Mouse (Mus musculus) common myeloid progenitor, adult 5-6 weeks (primary cell): ENCODE data around the gene Atxn7. TPM values are rescaled to one million over a fixed set of nuclear protein-coding genes. Genes with fewer than 3 reads are reported as not detected.
"Not testable (repeated sequence)": the region's sequence is repeated elsewhere in the genome, so short reads cannot be mapped to it uniquely, and the experiment has no call there.

Experiments
- ATAC-seq: replicated peaks from 2 replicates; pipeline ENCODE4 v1.8.0; 2016; ENCODE audit warnings: low read depth, mild to moderate bottlenecking, moderate TSS enrichment, inconsistent platforms; ENCODE audit not compliant: poor library complexity, severe bottlenecking
- total RNA-seq: library from RNA; stranded (forward); fragments of 200-1000, 187-1606 nt; gene quantifications from 2 replicates; pipeline ENCODE4 v1.2.3, GENCODE M21; 2017

The Atxn7 gene
- total RNA-seq, 1 experiment from 2014 or later = 30.0 TPM

GRCm38 (mm10) chr14:14059606-14060005 is 98.4 kb downstream of the Atxn7 start:
- ATAC-seq = not testable (repeated sequence)

- ATAC-seq = no peak
Observed at GRCm38 (mm10) chr14:14062531-14063245, 101.4 kb downstream of the Atxn7 start.

GRCm38 (mm10) chr14:14063382-14063781 is 102.1 kb downstream of the Atxn7 start:
- no peak for ATAC-seq

- peak; percentile 34 for ATAC-seq
Observed at GRCm38 (mm10) chr14:14064486-14065141, 103.4 kb downstream of the Atxn7 start.

- no peak; the same call in 1 of the 2 replicates for ATAC-seq
Observed at GRCm38 (mm10) chr14:14065142-14065498, 103.9 kb downstream of the Atxn7 start.

GRCm38 (mm10) chr14:14066241-14066640 is 105.0 kb downstream of the Atxn7 start:
- ATAC-seq = no peak

- ATAC-seq = peak; percentile 66
Observed at GRCm38 (mm10) chr14:14067648-14068472, 106.6 kb downstream of the Atxn7 start.

- ATAC-seq = peak; percentile 6
Observed at GRCm38 (mm10) chr14:14068553-14068952, 107.3 kb downstream of the Atxn7 start.

- ATAC-seq = no peak
Observed at GRCm38 (mm10) chr14:14070541-14071315, 109.5 kb downstream of the Atxn7 start.

GRCm38 (mm10) chr14:14071456-14071855 is 110.2 kb downstream of the Atxn7 start:
- no peak for ATAC-seq

- peak; percentile 22; the same call in 1 of the 2 replicates for ATAC-seq
Observed at GRCm38 (mm10) chr14:14080604-14081194, 119.5 kb downstream of the Atxn7 start.

GRCm38 (mm10) chr14:14083811-14084210 is 122.6 kb downstream of the Atxn7 start:
- ATAC-seq = no peak

- no peak for ATAC-seq
Observed at GRCm38 (mm10) chr14:14086711-14087263, 125.5 kb downstream of the Atxn7 start.

- no peak for ATAC-seq
Observed at GRCm38 (mm10) chr14:14087348-14087747, 126.1 kb downstream of the Atxn7 start.

GRCm38 (mm10) chr14:14088016-14088791 is 127.0 kb downstream of the Atxn7 start:
- peak; percentile 78 for ATAC-seq

GRCm38 (mm10) chr14:14090571-14090970 is 129.3 kb downstream of the Atxn7 start:
- ATAC-seq = no peak

GRCm38 (mm10) chr14:14098330-14098980 is 137.2 kb downstream of the Atxn7 start:
- peak; percentile 96 for ATAC-seq

- no peak for ATAC-seq
Observed at GRCm38 (mm10) chr14:14100773-14101280, 139.6 kb downstream of the Atxn7 start.
